Mouse (Mus musculus): ENCODE measurements around the gene Akr1c6. TPM values are rescaled to one million over a fixed set of nuclear protein-coding genes. Genes with fewer than 3 reads are reported as not detected.

Gene Akr1c6
- polyA plus RNA-seq, 1 experiment = not detected

DNA sequence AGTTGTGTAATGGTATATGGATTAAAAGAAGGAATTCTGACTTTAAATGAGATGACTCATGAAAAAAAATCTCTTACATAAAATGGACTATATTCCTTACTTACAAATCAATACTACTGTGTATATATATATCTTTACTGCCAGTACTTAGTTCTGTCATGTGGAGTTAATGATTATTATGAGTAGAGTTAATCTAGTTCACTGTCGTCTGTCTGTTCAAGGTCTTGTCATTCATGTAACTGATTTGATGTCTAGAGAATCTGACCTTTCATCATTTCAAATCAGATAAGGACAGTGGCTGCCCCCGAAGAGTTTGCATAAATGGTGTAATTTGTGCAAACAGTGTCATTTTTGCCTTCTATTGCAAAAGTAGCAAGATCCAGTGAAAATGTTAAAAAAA is 5.1 kb upstream of the Akr1c6 start:
- H3K4me1 ChIP-seq (ENCODE audit: control insufficient read depth, insufficient read depth, low read length) = no peaks in the 10 kb centered on the region
- H3K27ac ChIP-seq (ENCODE audit: insufficient read depth, low read length) = no peak overlapping the region
- no peak overlapping the region for H3K4me3 ChIP-seq (ENCODE audit: insufficient read depth, low read length)
- TF ChIP-seq CTCF (IDR thresholded peaks at IDR 0.05; ENCODE audit: extremely low read depth, insufficient read depth, low read length) = no peak
- no peak for TF ChIP-seq POLR2A (IDR thresholded peaks at IDR 0.05; ENCODE audit: extremely low read depth, insufficient read depth, low read length)

DNA sequence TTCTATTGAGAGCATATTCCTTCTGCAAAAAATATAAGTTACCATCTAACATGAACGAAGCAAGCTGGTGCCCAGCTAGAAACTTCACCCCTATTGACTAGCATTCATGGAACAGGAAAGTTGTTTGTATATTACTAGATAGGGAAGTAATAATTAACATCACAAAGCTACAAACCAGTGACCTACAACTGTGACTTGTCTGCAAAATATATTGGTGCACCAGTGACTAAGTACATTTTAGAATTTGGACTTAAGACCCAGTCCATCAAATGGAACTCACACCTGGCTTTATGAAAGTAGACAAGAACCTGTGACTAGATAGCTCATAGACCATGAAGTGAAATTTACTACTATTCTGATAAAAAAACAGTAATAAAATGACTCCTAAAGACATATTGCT is 3.0 kb upstream of the Akr1c6 start:
- Histone ChIP-seq H3K4me3 (ENCODE audit: insufficient read depth, low read length) (no peak overlapping the region), H3K4me1 (ENCODE audit: control insufficient read depth, insufficient read depth, low read length) (no peaks in the 10 kb centered on the region), H3K27ac (ENCODE audit: insufficient read depth, low read length) (no peak overlapping the region)
- no peak for TF ChIP-seq POLR2A (IDR thresholded peaks at IDR 0.05; ENCODE audit: extremely low read depth, insufficient read depth, low read length)

DNA sequence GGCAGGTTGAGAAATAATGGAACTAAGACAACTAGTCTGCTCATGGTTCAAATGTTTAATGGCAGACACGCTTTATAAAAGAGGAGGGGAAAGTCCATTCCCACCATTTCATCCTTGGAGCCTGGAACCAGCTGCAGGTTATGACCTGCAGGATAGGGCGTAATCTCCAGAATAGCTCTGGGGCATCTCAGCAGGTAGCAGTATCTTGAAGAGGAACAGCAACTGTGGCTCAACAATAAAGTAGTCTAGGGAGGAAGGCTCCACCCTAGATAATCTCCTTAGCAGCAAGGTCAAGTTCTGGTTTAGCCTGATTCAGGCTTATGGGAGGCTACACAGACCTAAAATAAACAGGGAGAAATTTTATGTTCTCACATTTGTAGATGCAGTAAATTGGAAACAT is 31.5 kb downstream of the Akr1c6 start:
- TF ChIP-seq POLR2A (IDR thresholded peaks at IDR 0.05; ENCODE audit: extremely low read depth, insufficient read depth, low read length) = no peak
- Histone ChIP-seq H3K4me1 (ENCODE audit: control insufficient read depth, insufficient read depth, low read length) (no peaks in the 10 kb centered on the region), H3K27ac (ENCODE audit: insufficient read depth, low read length) (no peak overlapping the region), H3K4me3 (ENCODE audit: insufficient read depth, low read length) (no peak overlapping the region)

DNA sequence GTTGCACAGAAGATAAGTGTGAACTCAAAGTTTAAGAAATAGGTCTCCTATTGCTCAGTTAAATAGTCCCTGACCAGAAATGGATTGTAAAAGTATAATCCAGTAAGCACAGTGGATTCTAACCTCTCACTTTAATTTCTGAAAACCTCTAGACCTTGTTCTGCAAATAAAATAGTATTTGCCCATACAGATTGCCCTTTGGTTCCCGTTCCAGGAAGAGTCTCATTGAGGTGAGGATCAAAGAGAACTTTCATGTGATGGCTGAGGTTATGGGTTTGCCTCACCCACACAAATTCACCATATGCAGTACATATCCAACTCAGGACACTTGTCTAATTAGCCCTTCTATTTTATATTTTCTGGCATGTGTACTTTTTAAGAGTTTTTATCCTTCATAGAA is 33.8 kb downstream of the Akr1c6 start:
- TF ChIP-seq POLR2A (IDR thresholded peaks at IDR 0.05; ENCODE audit: extremely low read depth, insufficient read depth, low read length) (no peak), CTCF (IDR thresholded peaks at IDR 0.05; ENCODE audit: extremely low read depth, insufficient read depth, low read length) (no peak)

More for the DNA sequence above, 33.8 kb downstream of the Akr1c6 start:
- Histone ChIP-seq H3K4me1 (ENCODE audit: control insufficient read depth, insufficient read depth, low read length) (no peaks in the 10 kb centered on the region), H3K4me3 (ENCODE audit: insufficient read depth, low read length) (no peak overlapping the region), H3K27ac (ENCODE audit: insufficient read depth, low read length) (no peak overlapping the region)

Other genes with a start within 250 kb of the Akr1c6 start
- gene Akr1c13, start 243.2 kb upstream of the Akr1c6 start, polyA plus RNA-seq (2012; rRNA removed) = 0.38 and 0.40 TPM in 2 replicates
- not detected in 2 replicates for gene Akr1c19, start 205.6 kb upstream of the Akr1c6 start, polyA plus RNA-seq (2012; rRNA removed)
- gene Akr1c12, start 154.9 kb upstream of the Akr1c6 start, polyA plus RNA-seq (2012; rRNA removed) = not detected in 2 replicates
- gene Akr1c20, start 89.0 kb downstream of the Akr1c6 start, polyA plus RNA-seq (2012; rRNA removed) = not detected in 2 replicates
- gene Akr1c21, start 139.8 kb downstream of the Akr1c6 start, polyA plus RNA-seq (2012; rRNA removed) = not detected in 2 replicates
- 16.4 and 22.1 TPM in 2 replicates for gene Akr1e1, start 174.9 kb downstream of the Akr1c6 start, polyA plus RNA-seq (2012; rRNA removed)

Data from cortical plate, adult 2 months (tissue).